Mouse (Mus musculus) cerebellum, adult 9-10 months (tissue): Measurements from ENCODE around the gene Jph3.

Experiments used
- DNase-seq: peaks from one replicate; pipeline ENCODE4 v3.0.0; 2022

Jph3 gene

DNA sequence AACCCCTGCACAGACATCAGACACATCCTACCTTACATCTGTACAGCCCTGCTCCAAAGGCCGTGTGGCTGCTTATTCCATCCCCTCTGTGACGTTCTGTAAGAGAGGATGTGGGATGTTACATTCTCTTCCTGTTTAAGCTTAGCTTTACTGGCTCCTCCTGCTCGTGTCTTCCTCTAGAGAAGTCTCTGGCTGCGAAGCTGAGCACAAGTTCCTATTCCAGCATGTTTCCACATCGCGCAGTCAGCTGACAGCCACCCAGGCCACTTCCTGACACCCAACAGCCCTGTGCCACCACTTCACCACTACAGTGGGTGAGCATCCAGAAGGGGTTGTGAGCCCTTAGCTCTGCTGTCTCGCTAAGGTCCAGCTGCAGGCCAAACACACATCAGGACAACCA is 62.7 kb downstream of the Jph3 start:
- no peak for DNase-seq

GRCm38 (mm10) chr8:121792627-121793026 is 63.2 kb downstream of the Jph3 start:
- no peak for DNase-seq

DNA sequence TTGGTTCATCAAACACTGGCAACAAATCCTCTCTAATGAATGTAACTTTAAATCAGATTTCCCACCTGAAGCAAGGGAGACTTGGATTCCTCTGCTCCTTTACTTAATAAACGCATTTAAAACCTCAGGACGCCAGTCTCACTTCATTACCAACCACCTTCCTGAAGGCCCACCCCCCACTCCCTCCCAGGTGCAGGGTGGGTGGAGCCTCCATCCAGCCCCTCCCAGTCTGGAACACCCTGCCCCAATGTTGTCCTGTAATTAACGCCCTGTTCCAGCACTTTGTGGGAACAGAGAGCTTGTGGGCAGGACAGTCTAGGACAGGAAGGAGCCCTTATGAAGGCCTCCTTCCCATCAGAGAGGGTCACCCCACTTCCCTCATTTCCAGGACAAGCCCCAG is 64.7 kb downstream of the Jph3 start:
- no peak for DNase-seq

DNA sequence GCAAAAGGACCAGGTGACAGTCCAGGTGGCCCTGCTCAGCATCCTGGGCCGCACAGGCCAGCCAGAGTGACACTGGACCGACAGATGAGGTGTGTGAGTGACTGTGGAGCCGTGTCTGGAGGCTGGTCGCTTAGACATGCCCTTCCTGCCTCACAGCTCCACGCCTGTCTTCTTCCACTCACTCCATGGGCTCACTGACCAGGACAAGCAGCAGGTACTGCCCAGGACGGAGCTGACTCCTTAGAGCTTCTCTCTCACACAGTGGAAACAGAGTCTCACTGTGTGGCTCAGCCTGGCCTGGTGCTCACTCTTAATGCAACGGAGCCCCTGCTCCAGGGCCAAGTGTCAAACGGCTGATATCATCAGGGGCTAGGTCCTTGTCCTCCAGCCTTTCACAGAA is 66.0 kb downstream of the Jph3 start:
- no peak for DNase-seq

- DNase-seq = no peak
These were observed 67.0 kb downstream of the Jph3 start for GRCm38 (mm10) chr8:121796406-121796805.

DNA sequence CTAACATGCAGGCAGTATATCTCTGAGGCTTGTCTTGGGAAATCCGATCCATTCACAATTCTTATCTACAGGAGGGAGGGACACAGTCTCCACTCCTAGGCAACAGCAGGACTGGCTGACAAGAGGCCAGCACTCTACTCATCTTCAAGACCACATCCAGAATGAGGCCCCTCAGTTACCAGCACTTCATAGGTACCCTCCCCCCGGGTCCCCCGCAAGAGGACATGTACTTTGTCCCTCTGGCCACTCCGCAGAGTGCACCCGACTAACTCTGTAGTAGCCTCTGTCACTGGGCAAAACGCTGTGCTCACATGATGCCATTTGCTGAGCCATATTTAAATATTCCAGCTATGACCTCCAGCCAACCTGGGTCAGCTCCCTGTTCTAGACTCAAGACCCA is 69.0 kb downstream of the Jph3 start:
- no peak for DNase-seq

GRCm38 (mm10) chr8:121804829-121805228 is 75.4 kb downstream of the Jph3 start:
- no peak for DNase-seq

DNA sequence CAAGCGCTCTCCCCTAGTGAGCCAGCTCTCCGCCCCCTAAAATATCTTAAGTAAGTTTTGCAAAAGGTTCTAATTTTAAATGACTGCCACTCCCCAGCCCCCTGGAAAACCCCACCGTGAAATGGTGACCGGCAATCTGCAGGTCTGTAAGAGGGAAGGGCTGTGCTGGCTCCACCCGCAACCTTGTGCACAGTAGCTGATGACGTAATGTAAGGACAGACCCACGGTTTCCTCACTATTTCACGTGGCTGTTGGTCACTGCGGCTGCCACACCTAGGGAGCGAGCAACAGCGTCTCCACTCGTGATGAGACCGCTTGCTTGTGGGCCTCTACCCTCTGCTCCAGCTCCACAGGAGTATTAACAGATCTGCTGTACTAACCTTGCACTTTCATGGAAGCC is 76.7 kb downstream of the Jph3 start:
- no peak for DNase-seq

DNA sequence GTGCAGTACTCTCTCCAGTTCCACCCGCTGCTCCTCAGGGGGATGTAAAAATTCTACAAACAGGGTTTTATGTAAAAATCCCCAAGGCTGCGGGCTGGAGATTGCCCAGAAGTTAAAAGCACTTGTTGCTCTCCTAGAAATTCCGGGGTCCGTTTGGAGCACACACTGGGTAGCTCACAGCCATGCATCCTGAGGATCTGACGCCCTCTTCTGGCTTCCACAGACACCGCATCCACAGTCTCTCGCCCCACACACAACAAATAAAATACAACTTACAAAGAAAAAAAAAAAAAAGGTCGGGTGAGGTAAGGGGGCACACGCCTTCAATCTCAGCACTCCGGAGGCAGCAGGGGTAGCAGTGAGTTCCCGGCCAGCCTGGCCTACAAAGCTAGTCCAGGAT is 78.6 kb downstream of the Jph3 start:
- DNase-seq = no peak

GRCm38 (mm10) chr8:121809524-121810155 is 80.2 kb downstream of the Jph3 start:
- no peak for DNase-seq

GRCm38 (mm10) chr8:121811502-121811901 is 82.1 kb downstream of the Jph3 start:
- no peak for DNase-seq

DNA sequence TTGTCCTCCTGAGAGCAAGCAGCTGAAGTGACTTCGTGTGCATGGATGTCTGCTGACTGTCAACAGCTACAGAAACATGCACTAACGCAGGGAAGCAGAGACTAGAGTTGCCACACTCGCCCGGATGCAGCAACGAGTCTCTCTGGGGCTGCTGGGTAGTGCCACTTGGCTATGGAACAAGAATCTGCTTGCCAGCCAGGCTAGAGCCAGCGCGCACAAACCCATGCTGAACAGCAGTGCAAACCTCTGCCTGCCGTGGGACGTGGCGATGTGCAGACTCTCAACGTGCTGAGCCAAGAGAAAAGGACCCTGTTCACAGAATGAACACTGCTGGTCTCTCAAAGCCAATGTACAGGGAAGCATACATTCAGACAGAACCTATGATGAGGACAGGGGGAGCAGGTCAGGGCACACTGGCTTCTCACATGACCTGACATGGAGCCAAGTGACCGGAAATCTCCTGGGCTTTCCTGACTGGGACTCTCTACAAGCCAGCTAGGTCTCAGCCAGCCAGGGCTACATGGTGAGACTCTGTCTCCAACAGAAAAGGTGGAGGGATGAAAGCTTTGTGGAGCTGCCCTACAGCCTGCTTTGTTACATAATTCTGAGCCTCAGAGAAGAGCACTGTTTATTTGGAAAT is 82.6 kb downstream of the Jph3 start:
- DNase-seq = no peak

- no peak for DNase-seq
These were observed 88.8 kb downstream of the Jph3 start for GRCm38 (mm10) chr8:121818226-121818625.

- DNase-seq = no peak
These were observed 91.4 kb downstream of the Jph3 start for GRCm38 (mm10) chr8:121820840-121821239.

- DNase-seq = no peak
These were observed 91.9 kb downstream of the Jph3 start for GRCm38 (mm10) chr8:121821320-121821719.

DNA sequence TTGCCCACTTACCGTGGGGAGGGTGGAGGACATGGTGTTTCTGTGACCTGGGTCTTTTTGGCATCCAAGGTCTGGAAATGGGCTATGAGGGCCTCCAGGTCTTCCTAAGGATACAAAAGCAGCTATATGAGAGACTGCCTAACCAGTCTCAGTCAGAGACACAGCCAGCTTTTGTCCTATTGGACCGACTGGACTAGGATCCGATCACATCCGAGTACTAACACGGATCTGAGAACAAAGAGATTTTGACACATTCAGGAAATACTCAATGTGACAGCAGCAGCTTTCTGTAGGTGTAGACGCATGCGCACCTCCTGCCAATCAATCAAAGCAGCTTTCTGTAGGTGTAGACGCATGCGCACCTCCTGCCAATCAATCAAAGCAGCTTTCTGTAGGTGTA is 92.3 kb downstream of the Jph3 start:
- no peak for DNase-seq

DNA sequence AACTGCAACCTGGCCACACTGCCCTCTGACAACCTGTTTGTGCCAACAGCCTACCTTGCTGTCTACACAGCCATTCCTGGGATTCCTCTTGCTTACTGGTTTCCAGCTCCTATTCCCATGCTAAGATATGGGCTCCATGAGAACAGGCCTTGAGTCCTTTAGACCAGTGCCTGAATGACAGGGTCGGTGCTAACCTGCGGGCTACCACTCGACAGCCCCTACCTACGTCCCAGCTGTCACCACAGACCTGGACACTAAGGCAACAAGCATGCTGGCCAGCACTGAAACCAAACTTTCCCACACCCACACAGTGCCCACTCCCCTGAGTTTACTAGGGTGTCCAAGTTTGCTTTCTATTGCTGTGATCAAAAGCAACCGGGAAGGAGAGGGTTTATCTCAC is 98.3 kb downstream of the Jph3 start:
- DNase-seq = no peak

GRCm38 (mm10) chr8:121828376-121829023 is 99.1 kb downstream of the Jph3 start:
- no peak for DNase-seq

- peak; percentile 89 for DNase-seq
These were observed 99.8 kb downstream of the Jph3 start, which contains the start of gene Klhdc4 for GRCm38 (mm10) chr8:121829048-121829776. TSS of gene Klhdc4 (minus strand) at chr8:121829569.

DNA sequence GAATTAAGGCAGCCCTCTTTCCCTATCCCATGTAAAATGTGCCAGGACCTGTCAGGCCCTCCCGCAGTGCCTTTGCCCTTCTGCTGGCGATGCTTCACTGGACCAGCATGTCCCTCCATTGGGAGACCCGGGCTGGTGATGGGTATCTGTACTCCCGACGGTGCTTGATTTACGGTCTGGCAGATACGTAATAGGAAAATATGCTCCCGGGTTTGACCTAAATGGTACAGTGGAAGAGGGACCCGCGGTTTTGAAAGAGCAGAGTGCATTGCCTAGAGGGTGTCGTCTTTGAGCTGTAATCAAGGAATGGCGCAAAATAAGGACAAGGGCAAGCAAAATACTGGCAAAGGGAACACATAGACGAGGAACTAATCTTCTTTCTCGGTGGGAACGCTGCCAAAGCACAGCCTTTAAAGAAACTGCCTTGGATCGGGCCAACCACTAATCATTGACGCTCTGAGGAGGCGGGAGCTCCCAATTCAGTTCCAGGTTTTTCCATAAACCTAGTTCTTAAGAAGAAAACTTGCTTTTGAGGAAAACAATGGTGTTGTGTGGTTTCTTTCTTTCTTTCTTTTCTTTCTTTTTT is 100.4 kb downstream of the Jph3 start:
- DNase-seq = no peak

GRCm38 (mm10) chr8:121832061-121832460 is 102.6 kb downstream of the Jph3 start:
- DNase-seq = no peak

DNA sequence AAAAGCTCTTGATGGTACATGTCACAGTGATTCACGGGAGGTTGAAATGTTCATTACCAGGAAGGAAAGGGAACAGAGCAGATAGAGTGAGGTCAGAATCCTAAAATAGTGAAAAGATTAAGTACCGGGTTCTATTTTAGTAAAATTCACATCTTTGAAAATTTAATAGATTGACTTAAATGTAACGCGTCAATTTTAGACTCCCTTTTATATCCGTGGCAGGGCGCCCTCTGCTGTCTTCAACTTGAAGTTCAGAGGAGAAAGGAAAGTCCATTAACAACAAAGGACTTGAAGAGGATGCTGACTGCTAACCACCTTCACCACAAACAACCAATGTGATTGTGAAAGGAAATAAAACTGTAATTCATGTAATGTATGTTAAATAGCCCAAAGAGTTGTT is 103.1 kb downstream of the Jph3 start:
- peak; percentile 91 for DNase-seq

GRCm38 (mm10) chr8:121841242-121841641 is 111.8 kb downstream of the Jph3 start:
- DNase-seq = peak; percentile 92
